8 mouse cellular contexts compared by ENCODE assay signal in the genomic region with DNA sequence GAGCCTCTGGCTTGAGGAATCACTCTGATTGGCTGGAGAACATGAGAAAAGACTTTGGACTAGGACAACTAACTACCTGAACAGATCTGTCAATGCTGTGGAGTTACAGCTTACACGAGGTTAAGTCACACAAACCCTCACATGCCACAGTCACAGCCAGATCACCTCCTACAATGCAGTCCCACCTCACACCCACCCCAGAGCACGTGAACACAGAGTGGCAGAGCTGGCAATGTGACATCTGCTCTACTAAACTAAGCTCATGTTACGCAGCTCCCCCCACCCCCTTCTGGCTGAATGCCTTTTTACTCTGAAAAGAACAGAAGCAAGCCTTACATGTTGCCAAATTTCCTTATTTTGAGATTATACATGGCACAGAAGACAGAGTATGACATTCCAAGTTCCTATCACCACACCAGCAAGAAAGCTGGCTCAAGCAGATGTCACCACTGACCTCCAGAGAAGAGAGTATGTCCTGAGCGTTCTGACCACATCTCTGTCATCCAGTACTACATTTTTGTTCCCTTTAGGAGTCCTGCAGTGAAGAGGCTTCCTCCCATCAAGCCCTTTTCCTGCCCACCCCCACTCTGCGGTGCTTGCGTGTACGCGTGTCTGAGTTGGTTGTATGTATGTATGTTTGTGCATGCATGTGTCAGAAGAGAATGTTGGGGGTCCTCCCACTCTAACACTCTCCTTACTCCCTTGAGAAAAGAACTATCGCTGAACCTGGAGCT. TPM values are rescaled to one million over a fixed set of nuclear protein-coding genes. Genes with fewer than 3 reads are reported as not detected.
DNase-seq lines count a peak whose midpoint lies in the region; ATAC-seq and TF ChIP-seq lines count a peak whose summit lies in the region.

No protein-coding gene starts in this region.

- H3K9me3 ChIP-seq in forebrain, embryonic 14.5 days (replicated peaks; ENCODE audit: control insufficient read depth, low read length) = no peaks in the 10 kb centered on the region
- H3K9me3 ChIP-seq in lung, postnatal 0 days (ENCODE audit: low read length) = no peaks in the 10 kb centered on the region

- no peak overlapping the region for H3K4me2 ChIP-seq in forebrain, embryonic 14.5 days (ENCODE audit: low read length)
- H3K4me2 ChIP-seq in lung, postnatal 0 days (replicated peaks; ENCODE audit: low read depth, low read length) = no peak overlapping the region

- no peak overlapping the region for H3K4me3 ChIP-seq in lung, adult 2 months (replicated peaks; ENCODE audit: extremely low read depth, low read depth, low read length)
- H3K4me3 ChIP-seq in forebrain, embryonic 14.5 days (ENCODE audit: low read depth, low read length) = no peak overlapping the region
- H3K4me3 ChIP-seq in lung, postnatal 0 days (ENCODE audit: low read depth, low read length) = no peak overlapping the region

- H3K9ac ChIP-seq in forebrain, embryonic 14.5 days (ENCODE audit: low read length) = no peak overlapping the region
- H3K9ac ChIP-seq in lung, postnatal 0 days (replicated peaks; ENCODE audit: low read depth) = no peak overlapping the region

- peak overlapping the region; percentile 71; the same call in 1 of the 2 replicates for H3K27ac ChIP-seq in forebrain, embryonic 14.5 days (ENCODE audit: low read depth, low read length)
- H3K27ac ChIP-seq in lung, postnatal 0 days (ENCODE audit: low read length) = no peak overlapping the region; the same call in 1 of the 2 replicates

- no peaks in the 10 kb centered on the region for H3K36me3 ChIP-seq in forebrain, embryonic 14.5 days (ENCODE audit: control insufficient read depth, insufficient read depth, low read length)
- H3K36me3 ChIP-seq in lung, postnatal 0 days (ENCODE audit: insufficient read depth, low read length) = no peaks in the 10 kb centered on the region

- DNase-seq in lung, adult 18-20 months = peak; percentile 52 to 72
- no peak for DNase-seq in lung, adult 2 months
- peak; percentile 93 for DNase-seq in forebrain, embryonic 14.5 days (ENCODE audit: low spot score)
- peak; percentile 23 for DNase-seq in heart, postnatal 25 days (ENCODE audit: low spot score)
- peak; percentile 51 for DNase-seq in layer of hippocampus, postnatal 10 days (ENCODE audit: low spot score in 2 of 2)
- peak; percentile 65 for DNase-seq in lung, postnatal 0 days (ENCODE audit: low spot score)
- no peak for DNase-seq in thymus, postnatal 0 days (ENCODE audit: low spot score)

- ATAC-seq in forebrain, embryonic 14.5 days = peak; percentile 94
- peak; percentile 84 for ATAC-seq in lung, postnatal 0 days
- no peak for ATAC-seq in inflammation-experienced regulatory T-cells, adult 6 months

- H3K4me1 ChIP-seq in lung, adult 2 months (ENCODE audit: control insufficient read depth, insufficient read depth, low read length) = peaks cover 16% of the 10 kb centered on the region
- H3K4me1 ChIP-seq in forebrain, embryonic 14.5 days (ENCODE audit: control insufficient read depth, insufficient read depth, low read length) = peaks cover 15% of the 10 kb centered on the region
- peaks cover 12% of the 10 kb centered on the region; the same call in 1 of the 2 replicates for H3K4me1 ChIP-seq in lung, postnatal 0 days (ENCODE audit: insufficient read depth, low read depth, low read length)

- 43% methylated on average over 9 of the region's 9 CpGs for WGBS in lung, adult 2 months
- WGBS in forebrain, embryonic 14.5 days = 58% methylated on average over 9 of the region's 9 CpGs
- WGBS in lung, postnatal 0 days = 52% methylated on average over 9 of the region's 9 CpGs

- no peak for TF ChIP-seq EP300 in lung, postnatal 0 days (IDR thresholded peaks at IDR 0.05)

- intact Hi-C loops in heart, postnatal 25 days (cut with DNase I) = no loop called here

- TF ChIP-seq POLR2A in lung, adult 2 months (IDR thresholded peaks at IDR 0.05; ENCODE audit: borderline replicate concordance, extremely low read depth, low read depth, low read length) = no peak

- TF ChIP-seq CTCF in lung, adult 2 months (IDR thresholded peaks at IDR 0.05; ENCODE audit: insufficient read depth, low read length) = no peak
- TF ChIP-seq CTCF in lung, postnatal 0 days (IDR thresholded peaks at IDR 0.05) = peak; percentile 19; the same call in 1 of the 2 replicates

- no peaks in the 10 kb centered on the region for H3K27me3 ChIP-seq in forebrain, embryonic 14.5 days (replicated peaks; ENCODE audit: control insufficient read depth, insufficient read depth, low read length)
- H3K27me3 ChIP-seq in lung, postnatal 0 days (replicated peaks; ENCODE audit: insufficient read depth, low read length) = no peaks in the 10 kb centered on the region

RNA-seq across cellular contexts. Expression of gene Ralgapa2, which starts 9.4 kb away (rescaled TPM):
- 21.1 and 22.7 TPM in 2 replicates for polyA plus RNA-seq in lung, adult 2 months (2012; rRNA removed)
- polyA plus RNA-seq in forebrain, embryonic 14.5 days (2014; fragmentation: Nextera tagmentation; extraction: Ambion mirVana) = 6.3 and 11.4 TPM in 2 replicates
- total RNA-seq in heart, postnatal 25 days (2021) = 10 to 100 TPM; 40.4 to 46.1 TPM
- 10 to 100 TPM; 20.1 to 30.4 TPM for total RNA-seq in layer of hippocampus, postnatal 10 days (2021)
- 9.1 and 9.7 TPM in 2 replicates for polyA plus RNA-seq in lung, postnatal 0 days (2015; fragmentation: Nextera tagmentation; extraction: Ambion mirVana)
- polyA plus RNA-seq in inflammation-experienced regulatory T-cells, adult 6 months (2017; shearing (Covaris generic)) = 10 to 100 TPM in 2 of 3 experiments, 1 to 10 TPM in 1; 7.4 to 13.3 (median 11.4) TPM
- polyA plus RNA-seq in thymus, postnatal 0 days (2015; fragmentation: Nextera tagmentation; extraction: Ambion mirVana) = 5.1 and 5.5 TPM in 2 replicates

Comparison
In these comparisons a context has a peak if more than half of its experiments do, and no peak if none do; other contexts are left out.
1. DNase-seq: peak in lung, adult 18-20 months (2 of 2), forebrain, embryonic 14.5 days (single experiment), heart, postnatal 25 days (single experiment), layer of hippocampus, postnatal 10 days (2 of 2) and lung, postnatal 0 days (single experiment); none in lung, adult 2 months (single experiment) and thymus, postnatal 0 days (single experiment).